Mouse (Mus musculus) liver, postnatal 0 days (tissue): Measurements from ENCODE around the gene Degs2.

Experiments used
- CTCF ChIP-seq: sonication (generic); IDR thresholded peaks from 2 replicates; pipeline ENCODE4 v1.5.1; 2016; ENCODE audit warnings: antibody characterized with exemption, low read depth
- EP300 ChIP-seq: IDR thresholded peaks from 2 replicates; pipeline ENCODE4 v1.6.1; 2016; ENCODE audit warnings: antibody characterized with exemption, low read depth, mild to moderate bottlenecking

DNA sequence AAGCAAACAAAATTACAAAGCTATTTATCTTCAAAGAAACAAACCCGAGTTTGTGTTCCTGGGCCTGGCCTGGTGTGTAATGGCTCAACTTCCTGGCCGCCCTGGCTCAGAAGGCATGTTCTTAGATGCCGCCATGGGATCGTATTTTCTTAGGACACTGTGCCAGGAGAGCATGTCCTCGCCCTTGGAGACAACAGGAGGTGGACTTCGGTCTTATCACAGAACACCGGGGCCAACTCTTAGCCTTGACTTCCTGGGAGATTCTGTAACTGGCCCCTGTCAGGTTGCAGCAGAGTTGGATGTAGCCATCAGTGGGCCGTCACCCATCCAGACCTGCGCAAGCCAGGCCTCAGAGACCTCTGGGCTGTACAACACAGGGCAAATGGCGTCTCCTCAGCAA, 2.5 kb downstream of the Degs2 start:
- TF ChIP-seq CTCF (no peak), EP300 (no peak)
